Mouse (Mus musculus) ES-E14 (cell line): ENCODE measurements around the gene Cdkn1b. TPM values are rescaled to one million over a fixed set of nuclear protein-coding genes. Genes with fewer than 3 reads are reported as not detected.

ENCODE experiments used
- DNase-seq: peaks from one replicate; pipeline ENCODE4 v3.0.0-alpha.2; 2013; ENCODE audit warnings: low read depth, low spot score
- H3K27ac ChIP-seq: 2 replicates; pipeline ENCODE4 v1.5.1; 2012; ENCODE audit warnings: low read depth, mild to moderate bottlenecking, low read length, moderate library complexity, mixed read lengths; ENCODE audit not compliant: poor library complexity, insufficient read depth, severe bottlenecking
- H3K36me3 ChIP-seq: 2 replicates; pipeline ENCODE4 v1.6.1; 2012; ENCODE audit warnings: mild to moderate bottlenecking, low read length, moderate library complexity, mixed read lengths; ENCODE audit not compliant: control insufficient read depth, poor library complexity, insufficient read depth, severe bottlenecking
- H3K4me1 ChIP-seq, 2 experiments: fragments of 150-350 bp in 1 of 2; sonication (generic) in 1 of 2; 2 replicates each; pipeline ENCODE4 v1.6.1; 2012; ENCODE audit warnings: low read length in 2 of 2, mild to moderate bottlenecking in 1 of 2, mixed read lengths in 1 of 2; ENCODE audit not compliant: control insufficient read depth in 2 of 2, insufficient read depth in 2 of 2, poor library complexity in 1 of 2
- H3K4me3 ChIP-seq, 2 experiments: fragments of 150-350 bp in 1 of 2; sonication (generic) in 1 of 2; 2 replicates each; pipeline ENCODE4 v1.5.1; 2012; ENCODE audit warnings: low read length in 2 of 2, low read depth in 1 of 2, mild to moderate bottlenecking in 1 of 2, mixed read lengths in 1 of 2; ENCODE audit not compliant: insufficient read depth in 1 of 2, poor library complexity in 1 of 2, severe bottlenecking in 1 of 2
- H3K9ac ChIP-seq: 2 replicates; pipeline ENCODE4 v1.6.1; 2012; ENCODE audit warnings: low read depth, mild to moderate bottlenecking, low read length, mixed read lengths; ENCODE audit not compliant: poor library complexity, insufficient read depth, severe bottlenecking
- H3K9me3 ChIP-seq: fragments of 150-350 bp; sonication (generic); 2 replicates; pipeline ENCODE4 v1.6.1; 2012; ENCODE audit warnings: low read depth, mild to moderate bottlenecking, low read length; ENCODE audit not compliant: control insufficient read depth, insufficient read depth
- CHD2 ChIP-seq: IDR thresholded peaks from 2 replicates; pipeline ENCODE4 v1.6.1; 2014; ENCODE audit warnings: mild to moderate bottlenecking, low read depth, low read length, inconsistent platforms
- HCFC1 ChIP-seq: IDR thresholded peaks from 2 replicates; pipeline ENCODE4 v1.6.1; 2012; ENCODE audit warnings: low read length, inconsistent platforms, borderline replicate concordance; ENCODE audit not compliant: insufficient read depth
- MAFK ChIP-seq: IDR thresholded peaks from 2 replicates; pipeline ENCODE4 v1.6.1; 2014; ENCODE audit warnings: mild to moderate bottlenecking, low read depth, low read length, inconsistent platforms; ENCODE audit not compliant: insufficient read depth
- ZC3H11A ChIP-seq: IDR thresholded peaks from 2 replicates; pipeline ENCODE4 v1.6.1; 2012; ENCODE audit warnings: low read depth, mild to moderate bottlenecking, inconsistent platforms, low read length, borderline replicate concordance
- ZNF384 ChIP-seq: IDR thresholded peaks from 2 replicates; pipeline ENCODE4 v1.6.1; 2012; ENCODE audit warnings: low read depth, low read length, inconsistent platforms
- in situ Hi-C, 2 experiments: fragments of 600-800 bp; cut with MboI; formaldehyde crosslinking; loops; one replicate each; pipeline ENCODE4 v1.15.1; 2025; ENCODE audit warnings: low sequenced_read_pairs in 2 of 2, inconsistent platforms in 1 of 2; ENCODE audit not compliant: unreplicated experiment in 2 of 2
- total RNA-seq: library from RNA; depleted of rRNA; stranded (reverse); fragments of 300-350 nt; gene quantifications from 2 replicates; pipeline ENCODE4 v1.2.3, GENCODE M21; 2012

The Cdkn1b gene
- total RNA-seq, 1 experiment = 10.7 TPM

DNA sequence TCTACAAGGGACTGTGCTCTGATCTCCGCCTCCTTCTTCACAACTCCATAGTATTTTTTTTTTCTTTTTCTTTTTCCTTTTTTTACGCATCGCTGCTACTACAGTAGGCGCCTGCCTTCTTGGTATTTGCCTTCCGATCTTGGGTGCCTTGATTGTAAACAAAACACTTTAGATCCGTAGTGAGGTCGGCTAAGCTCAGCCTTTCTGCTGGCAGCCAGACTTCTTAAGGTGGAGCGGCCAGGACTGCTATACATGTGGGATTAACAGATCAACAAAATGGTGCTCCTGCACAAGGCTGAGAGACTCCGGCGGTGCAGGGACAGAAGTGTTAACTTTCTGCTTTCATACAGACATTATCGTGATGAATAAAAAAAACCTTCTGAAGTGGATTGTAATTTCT, 3.1 kb upstream of the Cdkn1b start:
- Histone ChIP-seq H3K4me3 (peak overlapping the region; percentile 43 to 45), H3K9me3 (no peaks in the 10 kb centered on the region), H3K36me3 (no peaks in the 10 kb centered on the region; the same call in 1 of the 2 replicates), H3K4me1 (peaks cover 4 to 7% of the 10 kb centered on the region in 2 experiments; a peak in 2 of 4 replicates), H3K9ac (no peak overlapping the region), H3K27ac (no peak overlapping the region)
- in situ Hi-C loops = no loop called here
- TF ChIP-seq HCFC1 = no peak
- TF ChIP-seq MAFK = no peak
- TF ChIP-seq CHD2 = no peak
- no peak for TF ChIP-seq ZC3H11A
- no peak for TF ChIP-seq ZNF384
- no peak for DNase-seq

DNA sequence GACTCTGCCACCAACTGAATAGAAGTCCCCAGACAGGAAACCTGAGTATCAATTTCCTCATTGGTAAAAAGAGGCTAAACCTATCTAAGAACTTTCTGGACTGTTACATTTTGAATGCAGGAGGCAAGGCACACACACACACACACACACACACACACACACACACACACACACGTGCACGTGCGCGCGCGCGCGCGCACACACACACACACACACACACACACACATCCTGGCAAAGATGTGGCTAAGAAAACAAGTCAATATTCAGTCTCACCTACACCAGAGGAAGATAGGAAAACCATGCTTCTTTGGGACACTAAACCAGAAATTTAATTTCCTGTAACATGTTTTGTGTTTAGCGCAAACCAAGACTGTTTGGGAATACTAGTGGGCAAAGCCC, 1.4 kb upstream of the Cdkn1b start:
- no peaks in the 10 kb centered on the region for H3K9me3 ChIP-seq
- no peak overlapping the region for H3K9ac ChIP-seq
- H3K4me1 ChIP-seq = peaks cover 7 to 11% of the 10 kb centered on the region in 2 experiments; a peak in 2 of 4 replicates
- in situ Hi-C loops = no loop called here
- H3K27ac ChIP-seq = no peak overlapping the region
- no peak overlapping the region for H3K4me3 ChIP-seq
- no peaks in the 10 kb centered on the region; the same call in 1 of the 2 replicates for H3K36me3 ChIP-seq
- TF ChIP-seq ZC3H11A (no peak), MAFK (no peak), HCFC1 (no peak), ZNF384 (no peak), CHD2 (no peak)
- no peak for DNase-seq

DNA sequence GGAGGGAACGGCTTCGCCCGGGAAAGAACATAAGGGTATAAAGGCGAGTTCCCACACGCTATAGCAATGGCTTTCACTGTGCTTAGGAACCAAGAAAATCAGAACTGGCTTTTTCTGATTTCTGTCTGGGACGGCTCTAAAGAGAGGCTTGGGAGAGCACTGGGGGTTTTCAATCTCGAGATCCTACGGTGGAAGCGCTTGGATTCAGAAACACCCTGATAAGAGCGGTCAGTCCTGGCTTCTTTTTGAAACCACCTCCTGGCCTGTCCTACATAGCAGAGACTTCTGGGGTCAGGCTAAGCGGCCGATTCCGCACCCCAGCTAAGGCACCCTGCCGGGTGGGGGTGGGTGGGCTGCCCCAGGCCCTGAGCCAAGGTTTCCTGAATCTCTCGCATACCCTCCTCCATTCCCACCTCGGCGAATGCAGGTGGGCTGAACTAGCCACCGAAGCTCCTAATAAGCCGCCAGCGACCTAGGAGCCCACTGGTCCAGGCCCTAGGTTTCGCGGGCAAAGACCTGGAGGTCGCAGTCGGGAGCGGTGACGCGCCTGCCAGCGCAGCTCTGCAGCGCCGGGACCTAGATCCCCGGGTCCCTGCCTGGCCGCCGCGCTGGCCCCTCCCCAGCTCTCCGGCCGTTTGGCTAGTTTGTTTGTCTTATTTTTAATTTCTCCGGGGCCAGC, 551 bp upstream of the Cdkn1b start:
- peak overlapping the region; percentile 76 for H3K9ac ChIP-seq
- H3K27ac ChIP-seq = peak overlapping the region; percentile 54; the same call in 1 of the 2 replicates
- peak overlapping the region; percentile 92 to 97 for H3K4me3 ChIP-seq
- DNase-seq = no peak
- peaks cover 6 to 11% of the 10 kb centered on the region in 2 experiments; a peak in 2 of 4 replicates for H3K4me1 ChIP-seq
- no peaks in the 10 kb centered on the region for H3K9me3 ChIP-seq
- in situ Hi-C loops = no loop called here
- TF ChIP-seq CHD2 (no peak), HCFC1 (peak; percentile 19; the same call in 1 of the 2 replicates), ZC3H11A (no peak)
- no peaks in the 10 kb centered on the region; the same call in 1 of the 2 replicates for H3K36me3 ChIP-seq

DNA sequence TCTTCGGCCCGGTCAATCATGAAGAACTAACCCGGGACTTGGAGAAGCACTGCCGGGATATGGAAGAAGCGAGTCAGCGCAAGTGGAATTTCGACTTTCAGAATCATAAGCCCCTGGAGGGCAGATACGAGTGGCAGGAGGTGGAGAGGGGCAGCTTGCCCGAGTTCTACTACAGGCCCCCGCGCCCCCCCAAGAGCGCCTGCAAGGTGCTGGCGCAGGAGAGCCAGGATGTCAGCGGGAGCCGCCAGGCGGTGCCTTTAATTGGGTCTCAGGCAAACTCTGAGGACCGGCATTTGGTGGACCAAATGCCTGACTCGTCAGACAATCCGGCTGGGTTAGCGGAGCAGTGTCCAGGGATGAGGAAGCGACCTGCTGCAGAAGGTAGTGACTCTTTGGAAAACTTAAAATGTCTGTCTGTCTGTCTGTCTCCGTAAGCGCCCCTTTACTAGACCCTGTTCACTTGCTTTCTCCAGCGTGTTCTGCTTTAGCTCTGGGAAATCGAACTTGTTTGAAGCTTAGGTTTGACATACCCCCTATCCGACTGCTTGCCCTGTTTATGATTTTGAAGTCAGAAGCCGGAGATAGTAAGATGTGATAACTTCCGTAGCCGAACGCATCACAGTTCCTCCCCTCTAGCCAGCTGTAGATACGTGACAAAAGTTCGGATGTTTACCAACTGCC, 953 bp downstream of the Cdkn1b start:
- in situ Hi-C loops = no loop called here

More for the DNA sequence above, 953 bp downstream of the Cdkn1b start:
- no peaks in the 10 kb centered on the region; the same call in 1 of the 2 replicates for H3K36me3 ChIP-seq
- H3K9me3 ChIP-seq = no peaks in the 10 kb centered on the region
- TF ChIP-seq MAFK (no peak), ZNF384 (no peak), CHD2 (no peak), ZC3H11A (no peak), HCFC1 (no peak)
- H3K9ac ChIP-seq = peak overlapping the region; percentile 92
- peaks cover 0 to 11% of the 10 kb centered on the region in 2 experiments; a peak in 2 of 4 replicates for H3K4me1 ChIP-seq
- no peak for DNase-seq
- H3K27ac ChIP-seq = no peak overlapping the region
- peak overlapping the region; percentile 92 to 97 for H3K4me3 ChIP-seq
